In genomic region chr6:37283336-37283735, GRCm38 (mm10) we compare ENCODE assay signal across 14 mouse cellular contexts.
"Had no signal": no experiment of that assay in that cellular context is flagged by ENCODE, and none has a peak within 500 bp of the region (broad histone marks: within the 10 kb centered on the region; RNA-seq: fewer than 3 reads in every experiment).

No protein-coding gene starts in this region.

- H3K36me3 ChIP-seq: limb, embryonic 10.5 days; liver, embryonic 15.5 days; midbrain, embryonic 12.5 days had no signal

- H3K9ac ChIP-seq: liver, embryonic 15.5 days; midbrain, embryonic 12.5 days; neural tube, embryonic 15.5 days had no signal

- H3K4me2 ChIP-seq: liver, embryonic 11.5 days; liver, embryonic 15.5 days; midbrain, embryonic 12.5 days; neural tube, embryonic 15.5 days had no signal

- H3K4me1 ChIP-seq: limb, embryonic 10.5 days; liver, embryonic 15.5 days; midbrain, embryonic 12.5 days; neural tube, embryonic 15.5 days had no signal

- H3K27ac ChIP-seq: left cerebral cortex, adult 2 months; limb, embryonic 10.5 days; liver, embryonic 15.5 days; macrophage; midbrain, embryonic 12.5 days; neural tube, embryonic 15.5 days; stomach, postnatal 0 days had no signal

- H3K4me3 ChIP-seq: left cerebral cortex, adult 2 months; limb, embryonic 10.5 days; liver, embryonic 15.5 days; megakaryocyte, embryonic 14.5 days; midbrain, embryonic 12.5 days; neural tube, embryonic 15.5 days had no signal

- H3K9me3 ChIP-seq: limb, embryonic 10.5 days; liver, embryonic 15.5 days; midbrain, embryonic 12.5 days; neural tube, embryonic 15.5 days had no signal

- H3K27me3 ChIP-seq: liver, embryonic 15.5 days; midbrain, embryonic 12.5 days; neural tube, embryonic 15.5 days had no signal

- DNase-seq: kidney, adult 9 months; kidney, postnatal 10 days; lung, adult 2 months; lung, postnatal 10 days; thymus, postnatal 14 days had no signal
